Mouse (Mus musculus) cortical plate, adult 2 months (tissue): ENCODE measurements around the gene Man2b2. TPM values are rescaled to one million over a fixed set of nuclear protein-coding genes. Genes with fewer than 3 reads are reported as not detected.

Experiments used
- H3K27ac ChIP-seq: fragments of 200-500 bp; 2 replicates; pipeline ENCODE4 v1.5.1; 2012; ENCODE audit warnings: low read length, control low read depth, inconsistent platforms; ENCODE audit not compliant: insufficient read depth
- H3K4me1 ChIP-seq: fragments of 200-500 bp; 2 replicates; pipeline ENCODE4 v1.6.1; 2011; ENCODE audit warnings: low read length; ENCODE audit not compliant: control insufficient read depth, insufficient read depth
- H3K4me3 ChIP-seq: fragments of 200-500 bp; 2 replicates; pipeline ENCODE4 v1.5.1; 2011; ENCODE audit warnings: mild to moderate bottlenecking, low read length, control low read depth; ENCODE audit not compliant: insufficient read depth
- CTCF ChIP-seq: fragments of 200-500 bp; IDR thresholded peaks from 2 replicates; pipeline ENCODE4 v1.5.1; 2011; ENCODE audit warnings: mild to moderate bottlenecking, control low read depth, low read length; ENCODE audit not compliant: insufficient read depth; ENCODE audit errors: extremely low read depth
- POLR2A ChIP-seq: fragments of 200-500 bp; IDR thresholded peaks from 2 replicates; pipeline ENCODE4 v1.6.1; 2011; ENCODE audit warnings: mild to moderate bottlenecking, low read length, control low read depth; ENCODE audit not compliant: insufficient read depth; ENCODE audit errors: extremely low read depth
- polyA plus RNA-seq: library from polyadenylated mRNA; depleted of rRNA; stranded (reverse); fragments of >200 nt; gene quantifications from 2 replicates; pipeline ENCODE4 v1.2.3, GENCODE M21; 2012

Man2b2 gene
- polyA plus RNA-seq, 1 experiment: 35.3 TPM

DNA sequence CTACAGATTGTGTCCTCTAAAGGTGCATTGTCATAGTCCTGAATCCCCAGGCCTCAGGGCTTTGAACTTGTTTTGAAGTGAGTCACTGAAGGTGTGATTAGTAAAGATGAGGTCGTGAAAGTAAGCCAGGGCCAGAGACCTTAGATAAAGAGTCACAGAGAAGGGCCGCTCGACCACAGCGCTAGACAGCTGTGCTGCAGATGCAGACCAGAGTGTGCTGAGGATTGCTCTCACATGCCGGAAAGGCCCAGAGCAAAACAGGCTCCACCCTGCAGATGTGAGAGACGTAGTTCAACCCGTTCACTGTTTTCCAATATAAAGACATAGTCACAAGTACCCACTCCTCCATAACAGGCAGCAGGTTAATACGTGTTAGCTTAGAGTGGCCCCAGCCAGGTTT is 9.1 kb upstream of the Man2b2 start:
- H3K27ac ChIP-seq: no peak overlapping the region
- TF ChIP-seq POLR2A (no peak), CTCF (no peak)

DNA sequence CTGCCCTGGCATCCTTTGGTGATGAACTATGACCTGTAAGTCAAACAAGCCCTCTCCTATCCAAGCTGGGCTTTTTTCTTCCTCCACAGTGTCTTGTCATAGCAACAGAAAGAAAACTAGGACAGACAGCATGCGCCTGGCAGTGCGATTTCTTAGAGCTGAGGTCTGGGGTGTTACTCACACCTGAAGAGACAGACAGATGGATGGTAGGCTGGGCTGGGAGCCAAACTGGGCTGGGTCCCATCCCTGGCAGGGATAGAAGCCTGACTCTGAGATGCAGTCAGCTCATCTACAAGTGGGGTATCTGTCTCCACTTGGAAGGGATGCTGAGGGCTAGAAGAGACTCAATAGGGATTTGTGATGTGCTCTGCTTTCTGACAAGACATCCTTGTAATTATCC is 8.6 kb upstream of the Man2b2 start:
- Histone ChIP-seq H3K4me1 (peaks cover 10% of the 10 kb centered on the region), H3K27ac (no peak overlapping the region), H3K4me3 (no peak overlapping the region)
- TF ChIP-seq POLR2A: 0 out of 2 replicates have a peak, but pooled peaks have one; percentile 8
- no peak for TF ChIP-seq CTCF

More for the DNA sequence above, 9.1 kb upstream of the Man2b2 start:
- peaks cover 13% of the 10 kb centered on the region for H3K4me1 ChIP-seq
- H3K4me3 ChIP-seq: no peak overlapping the region

DNA sequence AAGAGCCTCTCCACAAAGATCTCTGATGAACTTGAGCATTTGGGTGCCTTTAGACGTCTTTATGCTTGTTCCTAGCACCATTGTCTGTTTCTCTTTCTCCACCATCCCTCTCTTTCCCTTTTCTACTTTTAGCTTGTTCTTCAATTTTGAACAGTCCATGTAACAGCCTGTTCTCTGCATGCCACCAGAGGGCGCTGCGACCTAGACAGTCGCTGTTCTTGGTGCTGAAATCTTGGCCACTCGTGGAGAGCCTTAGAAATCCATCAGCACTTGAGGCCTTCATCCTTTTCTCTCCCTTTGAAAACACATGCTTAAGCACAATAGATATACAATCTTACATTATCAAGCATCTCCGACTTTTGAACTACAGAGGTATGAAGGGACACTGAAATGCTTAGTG is 5.5 kb upstream of the Man2b2 start:
- TF ChIP-seq CTCF (peak; percentile 96), POLR2A (no peak)
- Histone ChIP-seq H3K4me3 (no peak overlapping the region), H3K4me1 (peaks cover 3% of the 10 kb centered on the region), H3K27ac (no peak overlapping the region)

DNA sequence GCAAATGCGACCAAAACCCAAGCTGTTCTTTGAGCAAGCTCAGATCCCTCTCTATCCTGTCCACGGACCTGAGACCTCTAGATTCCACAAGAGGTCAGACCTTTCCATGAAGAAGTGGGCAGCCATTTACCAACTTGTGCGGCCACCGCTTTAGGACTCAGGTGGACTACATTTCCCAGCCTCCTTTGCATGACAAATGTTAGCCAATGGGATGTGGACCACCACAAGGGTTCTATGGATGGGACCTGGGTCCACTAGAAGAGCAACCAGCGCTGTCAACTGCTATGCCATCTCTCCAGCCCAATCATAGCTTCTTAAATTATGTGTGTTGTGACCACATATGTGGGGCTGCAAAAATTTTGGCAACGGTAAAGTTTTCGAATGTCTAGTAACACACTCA is 819 bp upstream of the Man2b2 start:
- Histone ChIP-seq H3K27ac (no peak overlapping the region), H3K4me3 (no peak overlapping the region), H3K4me1 (no peaks in the 10 kb centered on the region)
- no peak for TF ChIP-seq CTCF
- TF ChIP-seq POLR2A: no peak

DNA sequence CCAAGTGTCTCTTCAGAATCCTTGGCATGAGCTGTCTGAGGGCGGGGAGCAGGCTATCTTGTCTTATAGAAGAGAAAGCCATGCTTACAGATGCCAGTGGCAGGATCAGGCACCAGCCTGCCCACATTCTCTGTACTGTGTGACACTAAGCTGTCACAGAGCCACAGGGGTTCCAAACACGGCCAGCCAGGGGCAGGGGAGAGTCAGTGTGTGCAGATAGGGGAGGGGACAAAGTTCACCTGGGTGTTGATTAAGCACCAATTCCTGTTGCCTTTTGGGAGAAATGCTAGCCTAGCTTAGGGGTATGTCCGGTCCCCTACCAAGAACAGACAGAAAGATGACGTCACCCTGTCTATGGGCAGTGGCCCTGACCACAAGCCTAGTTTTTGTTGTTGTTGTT is 1.4 kb downstream of the Man2b2 start:
- Histone ChIP-seq H3K27ac (no peak overlapping the region), H3K4me3 (no peak overlapping the region), H3K4me1 (no peaks in the 10 kb centered on the region)
- TF ChIP-seq CTCF (no peak), POLR2A (no peak)

DNA sequence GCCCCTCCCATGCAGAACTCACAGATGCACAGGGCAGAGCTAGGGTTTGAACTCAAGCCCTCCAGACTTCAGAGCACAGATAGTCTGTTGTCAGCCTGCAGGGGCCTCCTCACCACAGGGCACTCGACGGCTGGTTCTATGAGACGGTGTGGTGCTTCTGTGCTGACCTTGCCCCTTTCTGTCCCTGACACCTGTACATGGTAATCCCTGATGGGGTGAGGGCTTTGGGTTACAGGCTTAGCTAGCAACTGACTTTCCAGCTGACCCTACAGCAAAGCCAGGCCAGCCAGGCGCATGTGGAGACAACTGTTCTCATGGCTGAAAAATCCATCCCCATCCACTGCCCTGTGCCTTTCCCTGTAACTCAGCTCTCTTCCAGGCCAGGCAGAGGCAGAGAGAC is 7.5 kb downstream of the Man2b2 start:
- Histone ChIP-seq H3K27ac (no peak overlapping the region), H3K4me1 (no peaks in the 10 kb centered on the region), H3K4me3 (no peak overlapping the region)
- TF ChIP-seq POLR2A (no peak), CTCF (no peak)

DNA sequence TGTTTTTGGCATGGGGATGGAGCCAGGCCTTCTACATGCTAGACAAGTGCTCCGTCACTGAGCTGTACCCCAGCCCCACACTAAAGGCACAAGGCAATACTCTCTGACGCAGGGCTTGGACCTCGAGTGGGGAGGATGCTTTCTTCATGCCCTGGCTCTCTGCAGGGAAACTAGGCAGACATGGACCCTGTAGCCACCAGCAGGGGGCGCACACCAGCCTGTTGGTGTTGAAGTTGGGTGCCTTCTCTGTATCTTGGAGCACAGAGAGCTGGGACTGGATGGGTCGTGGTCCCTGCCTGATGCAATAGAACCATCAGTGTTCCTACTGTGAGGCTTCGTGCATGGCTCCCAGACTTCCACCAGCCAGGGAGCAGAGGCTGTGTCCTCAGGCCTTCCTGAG is 10.3 kb downstream of the Man2b2 start:
- TF ChIP-seq CTCF (peak; percentile 75), POLR2A (no peak)
- H3K4me3 ChIP-seq: no peak overlapping the region
- H3K4me1 ChIP-seq: no peaks in the 10 kb centered on the region
- H3K27ac ChIP-seq: no peak overlapping the region

DNA sequence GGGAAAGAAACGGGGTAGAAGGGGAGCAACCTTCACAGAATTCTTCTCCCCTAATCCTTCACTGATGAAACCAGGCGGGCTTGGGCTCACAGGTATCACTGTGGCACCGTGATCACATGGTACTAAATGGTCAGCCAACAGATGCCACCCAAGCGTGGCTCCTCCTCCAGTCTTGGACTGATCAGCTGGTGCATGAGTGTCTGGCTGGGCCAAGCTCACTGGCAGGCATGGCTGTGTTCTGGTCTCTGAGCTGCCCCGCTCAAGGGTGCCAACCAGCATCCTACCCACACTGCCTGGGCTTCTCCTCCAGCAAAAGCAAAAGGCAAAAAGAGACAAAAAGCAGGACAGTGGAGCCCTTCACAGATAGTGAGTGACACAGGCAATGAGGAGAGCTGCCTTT is 10.7 kb downstream of the Man2b2 start:
- Histone ChIP-seq H3K4me1 (no peaks in the 10 kb centered on the region), H3K4me3 (no peak overlapping the region), H3K27ac (no peak overlapping the region)
- TF ChIP-seq CTCF (no peak), POLR2A (no peak)

DNA sequence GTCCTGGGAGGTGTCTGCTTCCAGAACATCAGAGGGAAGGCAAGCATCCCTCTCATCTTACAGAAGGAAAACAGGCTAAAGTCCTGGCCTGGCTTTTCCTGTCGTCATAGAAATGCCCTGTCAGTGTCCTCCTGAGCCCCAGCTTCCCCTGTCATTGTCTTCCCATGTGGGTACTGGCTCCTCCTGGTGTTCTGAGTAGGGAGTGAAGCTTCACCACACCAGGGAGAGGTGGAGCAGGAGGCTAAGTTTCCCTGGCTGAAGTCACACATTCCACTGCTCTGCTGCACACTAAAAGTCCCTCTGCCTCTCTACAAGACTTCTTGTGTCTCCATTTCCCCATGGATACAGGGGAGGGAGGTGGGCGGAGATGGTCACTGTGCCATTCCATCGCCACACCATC is 12.7 kb downstream of the Man2b2 start:
- Histone ChIP-seq H3K4me3 (no peak overlapping the region), H3K4me1 (no peaks in the 10 kb centered on the region), H3K27ac (no peak overlapping the region)
- no peak for TF ChIP-seq CTCF
- TF ChIP-seq POLR2A: no peak

DNA sequence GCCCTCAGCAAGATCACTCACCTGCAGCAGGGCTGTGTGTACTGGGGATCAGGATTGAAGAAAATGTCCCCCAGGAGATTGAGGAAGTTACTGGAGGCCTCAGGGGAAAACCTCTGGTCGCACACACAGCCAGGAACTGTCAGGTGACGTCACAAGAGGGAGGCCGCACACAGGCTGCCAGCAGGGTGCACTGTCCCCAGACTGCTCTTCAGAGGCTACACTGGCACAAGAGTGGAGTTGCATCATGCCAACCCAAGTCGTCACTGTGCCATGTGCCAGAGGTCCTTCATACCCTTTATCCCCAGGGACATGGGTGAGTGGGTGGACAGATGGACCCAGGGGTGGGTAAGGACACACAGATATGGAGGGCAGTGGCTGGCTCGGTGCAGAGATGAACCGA is 15.9 kb downstream of the Man2b2 start:
- no peak for TF ChIP-seq CTCF
- no peak for TF ChIP-seq POLR2A
- Histone ChIP-seq H3K4me1 (no peaks in the 10 kb centered on the region), H3K4me3 (no peak overlapping the region), H3K27ac (no peak overlapping the region)

DNA sequence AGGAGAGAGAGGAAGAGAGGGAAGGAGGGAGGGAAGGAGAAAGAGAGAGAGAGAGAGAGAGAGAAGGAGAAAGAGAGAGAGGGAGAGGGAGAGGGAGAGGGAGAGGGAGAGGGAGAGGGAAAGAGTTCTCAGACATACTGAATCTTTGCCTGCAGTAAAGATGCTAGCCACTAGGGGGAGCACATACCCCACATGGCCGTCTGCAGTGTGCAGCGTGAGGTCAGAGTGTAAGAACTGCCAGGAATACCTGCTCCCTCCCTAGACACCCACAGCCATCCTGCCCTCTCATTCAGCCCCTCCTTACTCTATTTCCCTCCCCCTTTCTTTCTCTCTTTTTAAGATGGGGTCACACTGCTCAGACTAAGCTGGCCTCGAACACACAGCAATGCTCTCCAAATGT is 19.0 kb downstream of the Man2b2 start:
- no peaks in the 10 kb centered on the region for H3K4me1 ChIP-seq
- H3K4me3 ChIP-seq: no peak overlapping the region
- no peak overlapping the region for H3K27ac ChIP-seq
- TF ChIP-seq CTCF (peak; percentile 87), POLR2A (no peak)
